Mouse (Mus musculus): ENCODE measurements at regions not wholly inside any gene's neighbourhood (a gene's known extent, or its start where the extent isn't known, plus 50 kb on each side); places are given as distances from the start of the nearest gene placed in this dataset.

- no peak for TF ChIP-seq CTCF (IDR thresholded peaks at IDR 0.05; ENCODE audit: low read depth, low read length)
- TF ChIP-seq POLR2A (IDR thresholded peaks at IDR 0.05; ENCODE audit: extremely low read depth, insufficient read depth, low read length), result no peak
- 96% methylated on average over 1 of the region's 1 CpGs for WGBS
- Histone ChIP-seq H3K79me2 (ENCODE audit: control insufficient read depth, insufficient read depth, low read length) (no peaks in the 10 kb centered on the region), H3K4me3 (ENCODE audit: insufficient read depth, low read depth, low read length) (no peak overlapping the region), H3K36me3 (ENCODE audit: control insufficient read depth, insufficient read depth, low read length) (no peaks in the 10 kb centered on the region), H3K27me3 (ENCODE audit: control insufficient read depth, insufficient read depth, low read length) (no peaks in the 10 kb centered on the region), H3K9ac (ENCODE audit: low read depth, low read length) (no peak overlapping the region), H3K4me1 (ENCODE audit: control insufficient read depth, insufficient read depth, low read length) (peaks cover 4% of the 10 kb centered on the region; the same call in 1 of the 2 replicates), H3K27ac (replicated peaks; ENCODE audit: insufficient read depth, low read depth, low read length) (no peak overlapping the region)
- DNase-seq (ENCODE audit: extremely low read depth, low read depth, low spot score), result peak; percentile 93
These were observed 56.8 kb downstream of the Odc1 start for GRCm38 (mm10) chr12:17601245-17602023.

DNA sequence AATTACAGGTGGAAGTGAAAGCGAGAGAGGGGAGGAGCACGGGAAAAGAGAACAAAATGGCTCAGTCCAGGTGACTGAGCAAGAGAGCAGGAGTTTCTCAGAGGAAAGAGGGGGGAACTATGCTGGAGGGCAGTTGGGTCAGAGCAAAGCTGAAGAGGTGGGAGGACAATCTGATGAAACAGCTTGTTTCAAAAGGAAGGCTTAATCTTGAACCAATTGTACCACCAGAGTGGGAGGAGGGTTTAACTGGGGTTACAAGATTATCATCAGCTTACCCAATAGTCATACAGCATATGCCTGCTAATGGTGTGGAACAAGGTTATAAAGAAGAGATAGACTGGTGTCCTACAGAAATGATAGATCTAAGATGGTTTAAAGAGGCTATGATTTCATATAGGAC, 59.0 kb downstream of the Odc1 start:
- H3K27ac ChIP-seq (replicated peaks; ENCODE audit: insufficient read depth, low read depth, low read length), result no peak overlapping the region
- no peak overlapping the region for H3K4me3 ChIP-seq (ENCODE audit: insufficient read depth, low read depth, low read length)
- TF ChIP-seq POLR2A (IDR thresholded peaks at IDR 0.05; ENCODE audit: extremely low read depth, insufficient read depth, low read length), result no peak
- no peak for TF ChIP-seq CTCF (IDR thresholded peaks at IDR 0.05; ENCODE audit: low read depth, low read length)
- H3K9ac ChIP-seq (ENCODE audit: low read depth, low read length), result no peak overlapping the region
- H3K79me2 ChIP-seq (ENCODE audit: control insufficient read depth, insufficient read depth, low read length), result no peaks in the 10 kb centered on the region
- H3K27me3 ChIP-seq (ENCODE audit: control insufficient read depth, insufficient read depth, low read length), result no peaks in the 10 kb centered on the region
- WGBS, result 93% methylated on average over 2 of the region's 2 CpGs
- H3K4me1 ChIP-seq (ENCODE audit: control insufficient read depth, insufficient read depth, low read length), result peaks cover 4% of the 10 kb centered on the region; the same call in 1 of the 2 replicates
- H3K36me3 ChIP-seq (ENCODE audit: control insufficient read depth, insufficient read depth, low read length), result no peaks in the 10 kb centered on the region
- DNase-seq (ENCODE audit: extremely low read depth, low read depth, low spot score), result no peak

DNA sequence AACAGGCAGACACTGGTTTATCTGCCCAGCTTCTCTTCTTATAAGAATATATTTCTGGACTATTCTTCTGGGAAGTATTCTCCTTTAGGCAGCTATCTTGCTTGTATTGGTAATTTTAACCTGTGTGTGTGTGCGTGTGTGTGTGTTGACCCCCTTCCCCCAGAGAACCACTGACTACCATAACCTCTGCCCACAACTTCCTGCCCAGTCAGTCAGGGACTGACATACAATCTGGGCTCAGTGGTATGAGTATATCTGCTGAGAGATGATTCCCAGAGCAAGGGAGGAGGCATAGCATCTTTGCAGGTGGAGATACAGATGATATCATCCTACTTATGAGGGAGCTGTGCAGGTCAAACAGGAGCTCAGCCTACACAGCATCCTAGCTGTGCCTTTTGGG, 65.8 kb downstream of the Odc1 start:
- no peaks in the 10 kb centered on the region for H3K79me2 ChIP-seq (ENCODE audit: control insufficient read depth, insufficient read depth, low read length)
- no peak for DNase-seq (ENCODE audit: extremely low read depth, low read depth, low spot score)
- no peak overlapping the region for H3K9ac ChIP-seq (ENCODE audit: low read depth, low read length)
- no peaks in the 10 kb centered on the region for H3K36me3 ChIP-seq (ENCODE audit: control insufficient read depth, insufficient read depth, low read length)
- TF ChIP-seq POLR2A (IDR thresholded peaks at IDR 0.05; ENCODE audit: extremely low read depth, insufficient read depth, low read length) (no peak), CTCF (IDR thresholded peaks at IDR 0.05; ENCODE audit: low read depth, low read length) (no peak)
- no peaks in the 10 kb centered on the region for H3K4me1 ChIP-seq (ENCODE audit: control insufficient read depth, insufficient read depth, low read length)
- no peak overlapping the region for H3K27ac ChIP-seq (replicated peaks; ENCODE audit: insufficient read depth, low read depth, low read length)
- H3K27me3 ChIP-seq (ENCODE audit: control insufficient read depth, insufficient read depth, low read length), result no peaks in the 10 kb centered on the region
- WGBS, result 88% methylated on average over 1 of the region's 1 CpGs
- no peak overlapping the region for H3K4me3 ChIP-seq (ENCODE audit: insufficient read depth, low read depth, low read length)

DNA sequence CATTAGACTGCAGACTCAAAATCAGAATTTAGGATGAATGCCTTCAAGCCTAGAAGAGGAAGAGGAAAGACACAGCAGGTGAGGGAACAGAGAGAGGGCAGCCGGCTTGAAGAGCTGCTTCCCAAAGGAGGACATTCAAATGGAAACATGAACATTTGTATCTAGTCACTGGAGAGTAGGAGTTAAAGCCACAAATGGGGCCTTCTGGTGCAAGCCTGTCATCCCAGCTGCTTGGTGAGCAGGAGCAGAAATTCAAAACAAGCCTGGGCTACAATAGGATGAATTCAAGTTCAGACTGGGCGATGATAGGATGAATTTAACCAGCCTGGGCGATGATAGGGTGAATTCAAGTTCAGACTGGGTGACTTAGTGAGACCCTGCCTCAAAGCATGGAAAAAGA, 67.4 kb downstream of the Odc1 start:
- Histone ChIP-seq H3K4me1 (ENCODE audit: control insufficient read depth, insufficient read depth, low read length) (no peaks in the 10 kb centered on the region), H3K27me3 (ENCODE audit: control insufficient read depth, insufficient read depth, low read length) (no peaks in the 10 kb centered on the region), H3K27ac (replicated peaks; ENCODE audit: insufficient read depth, low read depth, low read length) (no peak overlapping the region), H3K4me3 (ENCODE audit: insufficient read depth, low read depth, low read length) (no peak overlapping the region), H3K36me3 (ENCODE audit: control insufficient read depth, insufficient read depth, low read length) (no peaks in the 10 kb centered on the region), H3K9ac (ENCODE audit: low read depth, low read length) (no peak overlapping the region), H3K79me2 (ENCODE audit: control insufficient read depth, insufficient read depth, low read length) (no peaks in the 10 kb centered on the region)
- WGBS, result 88% methylated on average over 3 of the region's 3 CpGs
- no peak for DNase-seq (ENCODE audit: extremely low read depth, low read depth, low spot score)
- no peak for TF ChIP-seq POLR2A (IDR thresholded peaks at IDR 0.05; ENCODE audit: extremely low read depth, insufficient read depth, low read length)
- no peak for TF ChIP-seq CTCF (IDR thresholded peaks at IDR 0.05; ENCODE audit: low read depth, low read length)

- H3K4me1 ChIP-seq (ENCODE audit: control insufficient read depth, insufficient read depth, low read length), result no peaks in the 10 kb centered on the region
- H3K4me3 ChIP-seq (ENCODE audit: insufficient read depth, low read depth, low read length), result no peak overlapping the region
- no peak for TF ChIP-seq CTCF (IDR thresholded peaks at IDR 0.05; ENCODE audit: low read depth, low read length)
- no peak for TF ChIP-seq POLR2A (IDR thresholded peaks at IDR 0.05; ENCODE audit: extremely low read depth, insufficient read depth, low read length)
- no peak overlapping the region for H3K27ac ChIP-seq (replicated peaks; ENCODE audit: insufficient read depth, low read depth, low read length)
- no peaks in the 10 kb centered on the region for H3K36me3 ChIP-seq (ENCODE audit: control insufficient read depth, insufficient read depth, low read length)
- no peak for DNase-seq (ENCODE audit: extremely low read depth, low read depth, low spot score)
- no peaks in the 10 kb centered on the region for H3K79me2 ChIP-seq (ENCODE audit: control insufficient read depth, insufficient read depth, low read length)
- no peaks in the 10 kb centered on the region for H3K27me3 ChIP-seq (ENCODE audit: control insufficient read depth, insufficient read depth, low read length)
- no peak overlapping the region for H3K9ac ChIP-seq (ENCODE audit: low read depth, low read length)
- 67% methylated on average over 2 of the region's 2 CpGs for WGBS
These were observed 72.4 kb upstream of the Hpcal1 start for GRCm38 (mm10) chr12:17618300-17618699.

GRCm38 (mm10) chr12:17620226-17620625, 70.4 kb upstream of the Hpcal1 start:
- DNase-seq (ENCODE audit: extremely low read depth, low read depth, low spot score), result no peak
- Histone ChIP-seq H3K36me3 (ENCODE audit: control insufficient read depth, insufficient read depth, low read length) (no peaks in the 10 kb centered on the region), H3K79me2 (ENCODE audit: control insufficient read depth, insufficient read depth, low read length) (no peaks in the 10 kb centered on the region), H3K4me1 (ENCODE audit: control insufficient read depth, insufficient read depth, low read length) (no peaks in the 10 kb centered on the region), H3K4me3 (ENCODE audit: insufficient read depth, low read depth, low read length) (no peak overlapping the region), H3K9ac (ENCODE audit: low read depth, low read length) (no peak overlapping the region), H3K27me3 (ENCODE audit: control insufficient read depth, insufficient read depth, low read length) (no peaks in the 10 kb centered on the region), H3K27ac (replicated peaks; ENCODE audit: insufficient read depth, low read depth, low read length) (no peak overlapping the region)
- TF ChIP-seq POLR2A (IDR thresholded peaks at IDR 0.05; ENCODE audit: extremely low read depth, insufficient read depth, low read length) (no peak), CTCF (IDR thresholded peaks at IDR 0.05; ENCODE audit: low read depth, low read length) (no peak)
- 59% methylated on average over 6 of the region's 6 CpGs for WGBS
